Mouse (Mus musculus): ENCODE measurements around the gene Casp9. TPM values are rescaled to one million over a fixed set of nuclear protein-coding genes. Genes with fewer than 3 reads are reported as not detected.

Casp9 gene
- 13.3 and 14.7 TPM in 2 replicates for polyA plus RNA-seq (2015; fragmentation: Nextera tagmentation; extraction: Ambion mirVana)

DNA sequence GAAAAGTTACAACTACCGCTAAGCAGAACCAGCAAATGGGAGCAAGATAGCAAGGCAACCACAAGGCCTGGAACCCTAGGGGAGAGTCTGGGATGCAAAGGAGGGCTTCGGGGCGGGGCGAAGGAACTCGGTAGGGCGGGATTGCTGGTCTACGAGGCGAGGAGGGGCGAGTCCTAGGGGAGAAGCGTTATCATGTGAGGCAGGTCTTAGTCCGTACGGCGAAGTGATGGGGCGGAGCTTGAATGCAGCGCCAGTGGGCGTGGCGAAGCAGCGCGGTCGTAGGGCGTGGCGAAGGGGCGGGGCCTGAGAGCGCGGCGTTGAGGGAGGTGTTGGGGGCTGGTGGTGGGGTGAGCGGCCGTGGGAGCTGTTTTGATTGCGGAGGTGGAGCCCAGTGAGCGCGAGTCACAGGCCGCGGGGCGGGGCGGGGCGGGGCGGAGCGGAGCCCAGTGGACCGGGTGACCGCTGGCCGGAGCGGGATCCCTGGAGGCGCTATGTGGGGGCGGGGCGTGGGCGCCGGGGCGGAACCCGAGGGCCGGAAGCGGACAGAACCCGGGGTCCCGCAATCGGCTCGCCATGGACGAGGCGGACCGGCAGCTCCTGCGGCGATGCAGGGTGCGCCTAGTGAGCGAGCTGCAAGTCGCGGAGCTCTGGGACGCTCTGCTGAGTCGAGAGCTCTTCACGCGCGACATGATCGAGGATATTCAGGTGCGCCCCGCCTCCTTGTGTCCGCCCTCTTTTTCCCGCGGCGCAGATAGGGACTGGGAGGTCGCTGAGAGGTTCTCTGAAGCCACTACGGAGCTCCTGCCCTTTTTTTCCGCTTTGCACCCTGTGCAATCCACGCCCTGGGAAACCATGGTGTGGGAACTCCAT lies at the start of gene Casp9:
Gene Casp9, plus strand, starts transcription at position 331 of the 870 bp plus-strand sequence.
- H3K27ac ChIP-seq = peak within 1 kb of the TSS; percentile 95
- no peaks in the 10 kb centered on the region for H3K27me3 ChIP-seq
- H3K4me2 ChIP-seq = peak within 1 kb of the TSS; percentile 54
- peak within 1 kb of the TSS; percentile 53 for H3K9ac ChIP-seq
- no peaks in the 10 kb centered on the region for H3K9me3 ChIP-seq
- H3K4me3 ChIP-seq = peak within 1 kb of the TSS; percentile 74
- peaks cover 21% of the 10 kb centered on the region; the same call in 1 of the 2 replicates for H3K36me3 ChIP-seq
- under 1% methylated on average over 76 of the region's 80 CpGs for whole genome bisulfite sequencing
- H3K4me1 ChIP-seq = peaks cover 30% of the 10 kb centered on the region
- peak; percentile 88 for ATAC-seq (ENCODE audit: insufficient number of reproducible peaks, low FRiP score, low TSS enrichment, low read depth)

DNA sequence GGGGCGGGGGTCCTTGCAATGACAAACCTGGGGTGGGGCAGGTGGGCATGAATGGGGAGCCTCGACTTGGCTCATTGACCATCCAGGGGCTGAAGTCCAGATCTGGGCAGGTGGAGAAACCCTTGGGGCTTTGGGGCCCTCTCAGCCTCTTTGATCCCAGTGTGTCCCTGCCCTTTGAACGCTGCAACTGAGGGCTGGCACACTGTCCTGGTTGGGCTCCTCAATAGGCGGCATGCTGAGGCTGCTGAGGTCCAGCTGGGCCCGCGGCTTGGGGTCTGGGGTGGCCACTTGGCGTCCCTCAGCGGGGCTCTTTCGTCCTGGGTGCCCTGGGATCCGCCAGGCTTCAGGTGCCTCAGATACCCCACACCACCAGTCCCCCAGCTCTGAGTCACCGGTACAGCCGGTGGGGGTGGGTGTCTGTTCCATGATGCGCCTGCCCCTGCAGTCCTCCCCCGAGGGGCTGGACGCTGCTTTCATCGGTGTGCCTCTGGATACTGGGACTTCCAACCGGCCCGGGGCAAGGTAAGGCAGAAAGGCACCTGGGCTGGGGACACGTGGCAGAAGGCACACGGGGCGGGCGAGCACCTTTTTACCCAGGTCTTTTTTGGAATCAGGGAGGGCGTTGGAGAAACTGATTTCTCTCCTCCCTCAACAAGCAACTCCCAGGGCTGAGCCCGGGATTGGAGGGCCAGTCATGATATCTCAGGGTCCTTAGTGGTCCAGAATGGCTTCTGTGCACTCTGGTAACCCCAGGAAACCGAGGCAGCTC lies 46.6 kb upstream of the Casp9 start, which contains the start of gene Agmat:
Gene Agmat, plus strand, starts transcription at position 95 of the 769 bp plus-strand sequence.
- Histone ChIP-seq H3K4me3 (no peak within 1 kb of the TSS), H3K27me3 (no peaks in the 10 kb centered on the region), H3K4me2 (no peak within 1 kb of the TSS), H3K36me3 (no peaks in the 10 kb centered on the region), H3K9me3 (no peaks in the 10 kb centered on the region), H3K4me1 (peaks cover 6% of the 10 kb centered on the region; the same call in 1 of the 2 replicates), H3K27ac (no peak within 1 kb of the TSS), H3K9ac (no peak within 1 kb of the TSS)
- 18% methylated on average over 25 of the region's 25 CpGs for WGBS
- ATAC-seq (ENCODE audit: insufficient number of reproducible peaks, low FRiP score, low TSS enrichment, low read depth) = no peak

DNA sequence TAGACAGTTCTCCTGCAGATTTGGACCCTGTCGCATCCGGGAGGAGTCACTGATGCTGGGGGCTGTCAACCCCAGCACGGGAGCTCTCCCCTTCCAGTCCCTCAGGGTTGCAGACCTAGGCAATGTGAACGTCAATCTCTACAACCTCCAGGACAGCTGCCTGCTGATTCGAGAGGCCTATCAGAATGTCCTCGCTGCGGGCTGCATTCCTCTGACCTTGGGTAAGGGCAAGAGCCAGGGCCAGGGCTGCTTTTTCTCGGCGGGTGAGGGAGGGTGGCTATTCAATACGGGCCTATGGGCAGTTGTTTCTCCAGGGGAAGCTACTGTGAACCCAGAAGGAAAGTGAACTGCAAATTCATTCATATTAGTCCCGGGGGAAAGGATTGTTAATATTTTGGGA lies 43.9 kb upstream of the Casp9 start:
- Histone ChIP-seq H3K27me3 (no peaks in the 10 kb centered on the region), H3K4me3 (no peak overlapping the region)
- 44% methylated on average over 11 of the region's 11 CpGs for WGBS

DNA sequence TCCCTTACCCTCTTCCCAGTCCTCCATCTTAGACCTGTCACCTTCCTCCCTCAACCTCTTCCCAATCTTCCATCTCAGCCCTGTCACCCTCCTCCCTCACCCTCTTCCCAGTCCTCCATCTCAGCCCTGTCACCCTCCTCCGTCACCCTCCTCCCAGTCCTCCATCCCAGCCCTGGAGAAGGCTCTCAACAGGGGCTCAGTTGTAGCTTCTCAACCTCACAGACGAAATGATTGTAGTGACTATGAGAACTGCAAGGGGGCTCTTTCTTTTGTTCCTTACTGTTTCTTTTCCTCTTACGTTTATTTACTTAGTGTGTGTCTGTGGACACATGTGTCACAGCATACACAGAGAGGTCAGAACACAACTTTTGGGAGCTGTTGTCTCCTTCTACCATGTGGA lies 42.6 kb upstream of the Casp9 start:
- Histone ChIP-seq H3K4me1 (peaks cover 5% of the 10 kb centered on the region; the same call in 1 of the 2 replicates), H3K9ac (no peak overlapping the region), H3K9me3 (no peaks in the 10 kb centered on the region), H3K36me3 (no peaks in the 10 kb centered on the region), H3K4me3 (no peak overlapping the region), H3K27ac (no peak overlapping the region), H3K27me3 (no peaks in the 10 kb centered on the region), H3K4me2 (no peak overlapping the region)
- WGBS = 67% methylated on average over 3 of the region's 3 CpGs
- ATAC-seq (ENCODE audit: insufficient number of reproducible peaks, low FRiP score, low TSS enrichment, low read depth) = no peak

More for the DNA sequence above, 43.9 kb upstream of the Casp9 start:
- Histone ChIP-seq H3K36me3 (no peaks in the 10 kb centered on the region), H3K9ac (no peak overlapping the region), H3K9me3 (no peaks in the 10 kb centered on the region), H3K4me1 (peaks cover 5% of the 10 kb centered on the region; the same call in 1 of the 2 replicates), H3K4me2 (no peak overlapping the region), H3K27ac (no peak overlapping the region)
- no peak for ATAC-seq (ENCODE audit: insufficient number of reproducible peaks, low FRiP score, low TSS enrichment, low read depth)

DNA sequence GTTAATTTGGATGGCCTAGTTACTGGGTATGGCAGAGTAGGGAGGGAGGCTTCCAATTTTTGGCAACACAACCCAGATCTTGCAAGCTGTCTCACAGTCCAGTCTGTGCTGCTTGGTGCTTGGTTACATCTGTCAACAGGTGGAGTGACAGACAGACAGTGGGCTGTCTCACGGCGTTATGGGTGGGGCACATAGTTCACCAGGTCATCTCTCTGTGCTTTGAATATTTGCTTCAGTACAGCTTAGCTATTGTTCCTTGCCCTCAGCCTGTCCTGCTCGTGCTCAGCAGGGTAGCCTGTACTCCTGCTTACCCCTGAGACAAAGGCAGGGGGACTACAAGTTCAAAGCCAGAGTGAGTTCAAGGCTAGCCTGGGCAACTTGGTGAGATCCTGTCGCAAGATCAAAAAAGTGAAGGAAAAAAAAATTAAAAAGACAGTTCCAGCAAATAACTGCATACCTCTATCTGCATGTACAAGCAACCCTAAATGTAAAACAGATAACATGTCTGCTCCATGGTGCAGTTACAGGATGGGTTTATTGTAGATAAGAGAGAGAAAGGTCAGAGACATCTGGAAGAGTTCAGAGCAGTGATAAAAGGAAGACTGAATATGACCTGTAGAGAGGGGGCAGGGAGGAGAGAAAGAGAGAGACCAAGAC lies 41.9 kb upstream of the Casp9 start:
- H3K9me3 ChIP-seq = no peaks in the 10 kb centered on the region
- 39% methylated on average over 4 of the region's 4 CpGs for WGBS
- no peaks in the 10 kb centered on the region for H3K36me3 ChIP-seq
- H3K9ac ChIP-seq = no peak overlapping the region
- peak overlapping the region; percentile 0; the same call in 1 of the 2 replicates for H3K27ac ChIP-seq
- no peak overlapping the region for H3K4me2 ChIP-seq
- peak; percentile 15; the same call in 1 of the 2 replicates for ATAC-seq (ENCODE audit: insufficient number of reproducible peaks, low FRiP score, low TSS enrichment, low read depth)
- H3K4me3 ChIP-seq = no peak overlapping the region
- H3K27me3 ChIP-seq = no peaks in the 10 kb centered on the region
- H3K4me1 ChIP-seq = peaks cover 5% of the 10 kb centered on the region; the same call in 1 of the 2 replicates

DNA sequence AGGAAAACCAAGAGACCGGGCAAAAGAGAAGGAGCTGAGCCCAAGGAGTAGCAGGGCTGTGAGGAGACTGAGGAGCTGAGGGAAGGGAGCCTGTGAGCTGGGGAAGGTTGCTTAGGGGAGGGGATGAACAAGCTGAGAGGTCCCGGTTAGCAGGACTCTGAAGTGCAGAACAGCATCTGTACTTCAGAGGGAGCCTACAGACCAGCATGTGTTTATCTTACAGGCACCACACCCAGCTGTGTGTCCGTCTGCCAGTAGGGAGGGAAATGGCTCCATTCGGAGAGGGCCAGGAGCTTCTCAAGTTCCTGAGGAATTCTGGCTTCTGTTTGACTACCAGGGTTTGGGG lies 41.4 kb upstream of the Casp9 start:
- peak overlapping the region; percentile 0; the same call in 1 of the 2 replicates for H3K27ac ChIP-seq
- 3% methylated on average over 4 of the region's 4 CpGs for WGBS
- no peaks in the 10 kb centered on the region for H3K27me3 ChIP-seq
- no peak overlapping the region for H3K4me2 ChIP-seq
- H3K9ac ChIP-seq = no peak overlapping the region
- no peak overlapping the region for H3K4me3 ChIP-seq
- peaks cover 5% of the 10 kb centered on the region; the same call in 1 of the 2 replicates for H3K4me1 ChIP-seq
- no peaks in the 10 kb centered on the region for H3K9me3 ChIP-seq
- H3K36me3 ChIP-seq = no peaks in the 10 kb centered on the region
- ATAC-seq (ENCODE audit: insufficient number of reproducible peaks, low FRiP score, low TSS enrichment, low read depth) = no peak

DNA sequence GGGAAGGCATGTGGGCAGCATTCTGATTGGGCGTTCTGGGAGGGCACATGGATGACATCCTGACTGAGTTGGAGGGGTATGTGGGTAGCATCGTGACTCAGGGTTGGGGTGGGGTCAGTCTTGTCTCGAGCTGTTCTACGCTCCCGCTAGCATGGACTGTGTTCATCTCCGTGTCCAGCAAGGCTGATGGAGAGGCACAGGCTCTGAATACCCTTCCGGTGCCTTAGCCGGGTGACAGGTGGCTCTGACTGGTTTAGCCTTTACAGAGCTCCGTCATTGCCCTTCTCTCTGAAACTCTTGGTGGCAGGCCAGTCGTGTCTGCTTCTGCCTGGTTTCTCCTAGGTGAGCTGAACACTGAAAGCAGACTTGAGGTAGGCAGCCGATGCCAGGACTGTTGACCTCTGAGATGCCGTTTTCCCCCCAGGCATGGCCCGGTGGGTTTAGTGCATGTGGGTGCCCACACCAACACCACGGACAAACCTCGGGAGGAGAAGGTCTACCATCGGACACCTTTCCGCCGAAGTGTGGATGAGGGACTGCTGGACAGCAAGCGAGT lies 38.0 kb upstream of the Casp9 start:
- Histone ChIP-seq H3K9me3 (no peaks in the 10 kb centered on the region), H3K9ac (no peak overlapping the region), H3K4me1 (peaks cover 5% of the 10 kb centered on the region; the same call in 1 of the 2 replicates), H3K27ac (no peak overlapping the region), H3K27me3 (no peaks in the 10 kb centered on the region), H3K4me2 (no peak overlapping the region), H3K36me3 (no peaks in the 10 kb centered on the region), H3K4me3 (no peak overlapping the region)
- 89% methylated on average over 19 of the region's 19 CpGs for WGBS
- 0 out of 2 replicates have a peak, but pooled peaks have one; percentile 40 for ATAC-seq (ENCODE audit: insufficient number of reproducible peaks, low FRiP score, low TSS enrichment, low read depth)

DNA sequence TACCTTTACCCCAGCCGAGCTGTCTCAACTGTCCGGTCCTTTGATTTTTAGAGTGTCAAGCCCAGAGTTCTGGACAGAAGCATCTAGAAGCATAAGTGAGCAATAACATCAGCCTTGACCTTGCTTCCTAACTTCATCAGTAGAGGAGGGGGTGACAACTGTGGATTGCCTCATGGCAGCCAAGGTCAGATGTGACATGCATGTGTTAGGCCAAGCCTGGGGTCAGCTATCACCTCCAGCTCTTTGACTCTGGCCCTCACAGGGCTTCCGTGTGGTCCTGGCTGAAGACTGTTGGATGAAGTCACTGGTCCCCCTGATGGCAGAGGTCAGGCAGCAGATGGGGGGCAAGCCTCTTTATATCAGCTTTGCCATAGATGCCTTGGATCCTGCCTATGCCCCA lies 36.3 kb upstream of the Casp9 start:
- Histone ChIP-seq H3K27me3 (no peaks in the 10 kb centered on the region), H3K27ac (no peak overlapping the region), H3K4me3 (no peak overlapping the region), H3K9ac (no peak overlapping the region), H3K4me1 (peaks cover under 1% of the 10 kb centered on the region; the same call in 1 of the 2 replicates), H3K36me3 (peaks cover 12% of the 10 kb centered on the region), H3K9me3 (no peaks in the 10 kb centered on the region), H3K4me2 (no peak overlapping the region)
- 95% methylated on average over 3 of the region's 3 CpGs for WGBS
- ATAC-seq (ENCODE audit: insufficient number of reproducible peaks, low FRiP score, low TSS enrichment, low read depth) = no peak

DNA sequence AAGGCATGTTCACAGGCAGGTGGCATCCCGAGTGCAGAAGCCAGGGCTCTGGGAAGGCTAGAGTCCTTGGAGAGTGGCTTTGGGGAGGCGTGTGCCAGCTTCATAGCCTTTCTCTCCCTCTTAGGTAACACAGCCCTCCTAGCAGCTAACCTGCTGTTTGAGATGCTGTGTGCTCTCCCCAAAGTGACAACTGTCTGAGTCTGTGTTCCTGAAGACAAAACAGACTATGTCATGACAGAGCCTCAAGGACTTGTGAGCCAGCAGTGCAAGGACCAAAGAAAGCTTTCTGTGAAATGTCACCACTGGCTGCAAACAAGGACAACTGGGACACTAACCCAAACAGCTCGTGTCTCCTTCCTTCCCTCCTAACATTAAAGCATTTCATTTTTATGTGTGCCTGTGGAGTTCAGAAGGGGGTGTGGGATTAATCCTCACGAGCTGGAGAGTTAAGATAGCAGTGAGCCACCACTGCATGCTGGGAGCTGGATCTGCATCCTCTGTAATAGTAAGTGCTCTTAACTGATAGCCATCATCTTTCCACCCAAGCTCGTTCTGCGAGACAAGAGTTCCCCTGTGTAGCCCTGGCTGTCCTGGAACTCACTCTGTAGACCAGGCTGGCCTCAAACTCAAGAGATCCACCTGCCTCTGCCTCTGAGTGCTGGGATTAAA lies 34.4 kb upstream of the Casp9 start:
- H3K4me1 ChIP-seq = no peaks in the 10 kb centered on the region
- H3K27me3 ChIP-seq = no peaks in the 10 kb centered on the region
- H3K36me3 ChIP-seq = peaks cover 31% of the 10 kb centered on the region
- 65% methylated on average over 6 of the region's 6 CpGs for WGBS
- H3K27ac ChIP-seq = no peak overlapping the region
- no peaks in the 10 kb centered on the region for H3K9me3 ChIP-seq
- H3K9ac ChIP-seq = no peak overlapping the region
- no peak overlapping the region for H3K4me3 ChIP-seq
- no peak overlapping the region for H3K4me2 ChIP-seq
- no peak for ATAC-seq (ENCODE audit: insufficient number of reproducible peaks, low FRiP score, low TSS enrichment, low read depth)

DNA sequence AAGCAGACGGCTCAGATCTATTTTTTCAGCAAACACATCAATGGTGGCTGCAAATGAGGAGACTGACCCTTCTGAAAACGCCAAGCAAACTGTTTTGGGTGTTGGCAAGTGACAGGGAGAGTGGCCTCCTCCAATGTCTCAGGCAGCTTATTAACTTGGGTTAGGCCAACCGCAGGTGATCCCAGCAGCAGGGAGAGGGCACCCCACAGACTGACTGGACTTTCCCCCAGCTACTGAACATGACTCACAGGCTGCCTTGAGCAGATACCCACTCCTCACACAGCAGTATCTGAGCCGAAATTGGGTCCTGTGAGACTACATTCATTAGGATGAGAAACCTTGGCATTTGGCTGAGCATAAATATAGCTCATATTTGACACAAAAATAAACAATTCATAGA lies 32.5 kb upstream of the Casp9 start:
- 84% methylated on average over 4 of the region's 4 CpGs for WGBS
- peaks cover 42% of the 10 kb centered on the region for H3K36me3 ChIP-seq
- no peak for ATAC-seq (ENCODE audit: insufficient number of reproducible peaks, low FRiP score, low TSS enrichment, low read depth)
- no peak overlapping the region for H3K4me2 ChIP-seq
- peaks cover under 1% of the 10 kb centered on the region; the same call in 1 of the 2 replicates for H3K4me1 ChIP-seq
- no peak overlapping the region for H3K27ac ChIP-seq
- H3K4me3 ChIP-seq = no peak overlapping the region
- no peaks in the 10 kb centered on the region for H3K9me3 ChIP-seq
- no peaks in the 10 kb centered on the region for H3K27me3 ChIP-seq
- no peak overlapping the region for H3K9ac ChIP-seq

DNA sequence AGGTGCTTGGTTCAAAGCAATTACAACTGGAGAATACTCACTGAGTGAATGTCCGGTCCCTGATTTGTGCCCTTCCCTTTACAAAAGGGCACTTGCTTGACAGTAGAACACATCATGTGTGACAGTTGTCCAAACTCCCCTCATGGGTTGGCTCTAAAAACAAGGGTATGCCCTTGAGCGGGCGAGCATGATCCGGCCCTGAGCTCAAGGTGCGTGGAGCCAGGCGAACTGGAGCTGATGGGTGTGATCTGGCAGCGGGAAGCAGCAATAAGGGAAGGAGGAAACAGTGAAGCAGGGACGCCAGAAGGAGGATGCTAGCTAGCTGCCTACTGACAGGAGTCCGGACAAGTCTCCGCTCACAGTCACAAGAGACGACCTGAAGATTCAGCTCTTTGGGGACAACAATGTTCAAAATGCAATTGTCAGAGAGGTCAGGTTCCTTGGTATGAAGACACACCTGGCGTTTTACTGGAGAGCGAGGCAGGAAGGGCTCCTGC lies 31.3 kb upstream of the Casp9 start:
- ATAC-seq (ENCODE audit: insufficient number of reproducible peaks, low FRiP score, low TSS enrichment, low read depth) = no peak
- H3K9me3 ChIP-seq = no peaks in the 10 kb centered on the region
- peaks cover 13% of the 10 kb centered on the region for H3K4me1 ChIP-seq
- WGBS = 92% methylated on average over 13 of the region's 13 CpGs
- H3K27ac ChIP-seq = no peak overlapping the region
- peaks cover 42% of the 10 kb centered on the region for H3K36me3 ChIP-seq
- no peak overlapping the region for H3K4me3 ChIP-seq
- H3K9ac ChIP-seq = no peak overlapping the region
- no peak overlapping the region for H3K4me2 ChIP-seq
- no peaks in the 10 kb centered on the region for H3K27me3 ChIP-seq

Measured in limb, embryonic 15.5 days (tissue).